Mouse (Mus musculus): ENCODE results near the gene Card10.
A peak's percentile ranks its signal among the peaks of the same experiment; 100 is the strongest.

Gene Card10

GRCm38 (mm10) chr15:78801971-78802741, 686 bp downstream of the Card10 start:
- peak; percentile 60 for DNase-seq (ENCODE audit: low read depth, low spot score)

DNA sequence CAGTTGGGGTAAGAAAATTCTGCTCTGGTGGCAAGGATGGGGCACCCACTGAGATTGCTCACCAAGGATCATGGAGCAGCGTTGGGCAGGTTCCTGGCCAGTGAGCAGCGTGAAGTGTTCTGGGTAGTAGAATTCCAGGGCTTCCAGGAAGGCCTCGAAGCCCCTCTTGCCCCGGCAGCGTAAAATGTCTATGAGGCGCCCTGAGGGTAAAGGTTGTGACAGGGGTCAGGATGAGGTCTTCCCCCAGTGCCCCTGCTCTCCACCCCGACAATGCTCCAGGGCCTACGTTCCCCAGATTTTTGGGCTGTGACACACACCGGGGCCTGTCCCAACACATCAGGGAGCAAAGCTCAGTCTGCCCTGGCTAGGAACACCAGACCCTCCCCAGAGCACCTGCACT, 1.3 kb downstream of the Card10 start:
- DNase-seq (ENCODE audit: low read depth, low spot score) = no peak

DNA sequence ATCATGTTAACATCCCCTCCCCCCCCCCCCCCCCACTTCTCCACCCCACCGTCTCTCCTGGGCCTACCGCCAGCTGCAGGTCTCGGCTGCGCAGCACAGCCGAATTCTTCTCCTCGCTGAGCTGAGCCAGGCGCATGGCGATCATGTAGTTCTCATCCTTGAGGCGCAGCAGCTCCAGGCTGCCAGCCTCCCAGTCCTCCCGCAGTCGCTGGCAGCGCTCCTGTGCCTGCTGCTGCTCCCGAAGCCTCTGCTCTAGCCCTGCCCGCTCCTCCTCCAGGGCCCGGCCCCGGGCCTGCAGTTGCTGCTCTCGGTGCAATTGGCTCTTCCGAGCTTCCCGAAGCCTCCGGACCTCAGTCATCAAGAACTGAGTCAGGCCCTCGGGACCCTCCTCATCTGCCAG, 3.8 kb downstream of the Card10 start:
- no peak for DNase-seq (ENCODE audit: low read depth, low spot score)

GRCm38 (mm10) chr15:78797060-78797329, 5.8 kb downstream of the Card10 start:
- no peak for DNase-seq (ENCODE audit: low read depth, low spot score)

GRCm38 (mm10) chr15:78796196-78797059, 6.4 kb downstream of the Card10 start:
- peak; percentile 21 for DNase-seq (ENCODE audit: low read depth, low spot score)

GRCm38 (mm10) chr15:78790990-78791389, 11.9 kb downstream of the Card10 start:
- DNase-seq (ENCODE audit: low read depth, low spot score) = no peak

GRCm38 (mm10) chr15:78790451-78790850, 12.4 kb downstream of the Card10 start:
- no peak for DNase-seq (ENCODE audit: low read depth, low spot score)

- no peak for DNase-seq (ENCODE audit: low read depth, low spot score)
These were observed 13.0 kb downstream of the Card10 start for GRCm38 (mm10) chr15:78789721-78790323.

DNA sequence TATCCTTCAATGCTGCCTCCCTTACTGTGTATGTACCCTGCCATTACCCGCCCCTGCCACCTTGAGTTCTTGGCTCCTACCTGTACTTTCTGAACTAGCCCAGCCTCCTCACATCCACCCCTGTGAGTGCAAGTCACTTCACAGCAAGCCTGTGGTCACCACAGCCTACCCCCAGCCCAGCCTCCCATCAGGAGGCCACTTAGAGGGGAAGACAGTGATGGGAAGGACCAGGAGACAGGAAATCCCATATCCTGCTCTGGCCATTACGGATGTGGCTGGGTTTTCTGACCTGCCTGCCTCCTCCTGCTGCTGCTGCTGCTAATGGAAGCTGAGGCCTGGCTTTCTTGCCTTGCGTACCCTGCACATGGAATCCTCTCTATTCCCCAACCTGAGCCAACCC, 14.8 kb downstream of the Card10 start:
- no peak for DNase-seq (ENCODE audit: low read depth, low spot score)

- no peak for DNase-seq (ENCODE audit: low read depth, low spot score)
These were observed 15.5 kb downstream of the Card10 start for GRCm38 (mm10) chr15:78787287-78787856.

DNA sequence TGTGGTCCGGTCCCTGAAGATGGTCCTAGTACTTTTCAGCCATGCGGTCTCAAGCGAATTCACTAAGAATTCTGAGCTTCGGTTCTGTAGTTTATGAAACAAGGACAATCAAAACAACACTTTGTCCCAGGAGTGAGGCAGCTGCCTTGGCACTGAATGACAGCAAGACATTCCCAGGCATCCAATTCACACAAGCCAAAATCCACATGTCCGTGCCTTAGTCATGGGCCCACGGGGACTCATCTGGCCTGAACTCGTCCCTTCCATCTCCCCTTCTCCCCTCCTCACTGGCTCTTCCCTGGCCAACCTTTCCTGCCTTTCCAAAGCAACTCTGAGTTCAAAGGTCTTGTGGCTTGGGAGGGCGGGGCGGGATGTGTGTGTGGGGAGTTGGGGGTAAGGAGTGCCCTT, 16.4 kb downstream of the Card10 start:
- DNase-seq (ENCODE audit: low read depth, low spot score) = no peak

DNA sequence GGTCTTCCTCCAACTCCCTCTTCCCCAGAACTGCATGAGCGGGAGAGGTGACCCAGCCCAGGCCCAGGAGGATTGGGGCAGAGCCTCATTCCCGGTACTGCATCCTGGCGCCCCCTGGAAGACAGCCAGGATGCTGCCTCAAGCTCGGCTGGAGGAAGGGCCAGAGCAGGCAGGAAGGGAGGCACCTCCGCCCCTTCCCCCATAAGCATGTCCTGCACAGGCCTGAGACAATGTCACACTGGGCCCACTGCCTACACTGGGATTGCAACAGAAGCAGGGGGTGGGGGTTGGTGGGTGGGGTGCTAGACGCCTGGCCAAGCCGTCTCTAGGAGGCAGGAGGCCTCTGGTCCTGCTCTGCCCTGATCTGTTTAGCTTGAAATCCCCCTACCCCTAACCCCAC, 16.9 kb downstream of the Card10 start:
- DNase-seq (ENCODE audit: low read depth, low spot score) = peak; percentile 65

GRCm38 (mm10) chr15:78785258-78785657, 17.6 kb downstream of the Card10 start:
- DNase-seq (ENCODE audit: low read depth, low spot score) = no peak

- no peak for DNase-seq (ENCODE audit: low read depth, low spot score)
These were observed 18.3 kb downstream of the Card10 start for GRCm38 (mm10) chr15:78784520-78784919.

- DNase-seq (ENCODE audit: low read depth, low spot score) = no peak
These were observed 20.3 kb downstream of the Card10 start for GRCm38 (mm10) chr15:78782348-78783103.

GRCm38 (mm10) chr15:78780908-78781307, 21.9 kb downstream of the Card10 start:
- no peak for DNase-seq (ENCODE audit: low read depth, low spot score)

- no peak for DNase-seq (ENCODE audit: low read depth, low spot score)
These were observed 22.5 kb downstream of the Card10 start for GRCm38 (mm10) chr15:78780359-78780758.

DNA sequence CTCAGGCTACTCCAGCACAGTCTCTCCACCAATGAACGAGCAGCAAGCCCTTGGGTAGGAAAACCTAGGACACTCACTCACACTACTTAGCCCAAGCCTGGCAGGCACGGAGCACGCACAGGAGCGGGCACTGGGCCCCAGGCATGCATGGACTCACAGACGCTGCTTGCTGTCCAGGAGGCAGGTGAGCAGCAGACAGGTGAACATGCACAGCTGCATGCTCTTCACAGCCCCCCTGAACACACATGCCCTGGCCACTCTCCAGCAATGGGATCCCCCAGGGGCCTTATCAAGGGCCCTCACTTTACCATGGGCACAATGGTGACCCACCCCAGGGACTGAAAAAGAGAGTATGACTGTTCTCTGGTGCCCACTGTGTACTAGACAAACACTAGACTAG, 23.2 kb downstream of the Card10 start:
- no peak for DNase-seq (ENCODE audit: low read depth, low spot score)

DNA sequence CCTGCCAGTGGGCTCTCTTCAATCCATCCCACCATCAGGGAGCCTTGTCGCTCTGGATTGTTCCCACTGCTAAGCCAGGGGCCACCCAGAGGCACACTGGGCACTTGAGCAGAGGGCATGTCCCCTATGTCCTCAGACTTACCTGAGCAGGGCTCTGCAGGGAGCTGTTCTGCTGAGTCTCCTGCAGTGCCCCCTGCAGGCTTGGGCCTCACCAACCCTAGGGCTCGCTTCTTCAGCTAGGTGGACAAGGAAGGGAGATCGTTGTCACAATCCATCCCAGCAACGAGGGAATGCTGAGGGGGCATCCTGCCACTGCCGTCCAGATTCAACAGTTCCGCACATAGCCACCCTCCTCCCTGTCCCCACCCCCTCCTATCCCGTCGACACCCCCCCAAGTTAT, 23.6 kb downstream of the Card10 start:
- peak; percentile 45 for DNase-seq (ENCODE audit: low read depth, low spot score)

DNA sequence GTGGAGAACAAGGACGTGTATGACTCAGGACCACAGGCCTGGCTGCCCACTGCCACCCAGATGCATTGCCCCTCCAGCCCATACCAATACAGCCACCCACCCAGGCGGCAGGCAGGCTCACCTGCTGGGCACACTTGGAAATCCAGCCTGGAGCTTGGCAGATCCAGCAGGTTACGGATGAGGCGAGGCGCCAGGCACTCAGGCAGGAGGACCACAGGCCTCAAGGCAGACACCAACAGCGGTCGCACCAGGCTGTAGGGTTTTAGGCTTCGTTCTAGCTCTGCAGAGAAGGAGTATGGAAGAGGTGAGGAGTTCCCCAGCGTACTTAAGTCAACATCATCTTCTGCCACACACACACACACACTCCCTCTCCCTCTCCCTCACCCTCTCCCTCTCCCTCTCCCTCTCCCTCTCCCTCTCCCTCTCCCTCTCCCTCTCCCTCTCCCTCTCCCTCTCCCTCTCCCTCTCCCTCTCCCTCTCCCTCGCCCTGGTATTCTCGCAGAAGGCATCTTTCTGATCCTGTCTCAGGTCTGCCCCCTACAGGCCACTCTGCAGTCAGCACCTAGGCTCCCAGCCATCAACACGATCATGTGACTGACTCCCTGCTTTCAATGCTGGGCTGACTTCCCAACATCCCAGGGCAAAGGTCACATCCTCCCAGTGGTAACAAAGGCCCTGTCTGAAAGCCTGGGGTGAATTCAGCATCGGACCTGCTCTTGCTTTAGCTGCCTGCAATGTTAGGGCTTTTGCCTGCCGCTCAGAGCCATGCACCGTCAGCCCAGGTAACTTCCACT, 24.6 kb downstream of the Card10 start:
- DNase-seq (ENCODE audit: low read depth, low spot score) = peak; percentile 96

DNA sequence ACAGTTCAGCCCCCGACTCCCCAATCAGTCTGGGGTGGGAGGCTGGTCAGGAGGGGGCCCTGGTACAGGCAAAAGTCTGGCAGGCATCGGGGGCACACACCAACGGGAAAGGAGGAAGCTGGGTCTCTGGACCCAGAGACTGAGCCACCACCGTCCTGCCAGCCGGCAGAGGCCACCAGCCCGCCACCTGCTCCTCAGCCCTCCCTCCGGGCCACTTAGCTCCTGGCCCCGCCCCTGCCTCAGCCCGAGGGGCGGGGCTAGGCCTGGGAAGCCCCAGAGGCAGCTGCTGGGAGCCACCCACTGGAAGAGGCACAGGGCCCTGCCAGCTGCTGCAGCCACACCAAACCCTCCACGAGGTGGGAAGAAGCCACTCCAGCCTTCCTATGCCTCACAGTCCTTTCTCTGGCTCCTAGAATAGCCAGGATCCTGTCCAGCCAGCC, 29.5 kb downstream of the Card10 start, which contains the start of gene Mfng:
Gene Mfng, minus strand, starts transcription at position 186 of the 440 bp plus-strand sequence.
- peak; percentile 89 for DNase-seq (ENCODE audit: low read depth, low spot score)
